Mouse (Mus musculus) stomach, postnatal 0 days (tissue): ENCODE data around the gene Elovl5.

ENCODE experiments used
- CTCF ChIP-seq: IDR thresholded peaks from 2 replicates; pipeline ENCODE4 v1.5.1; 2016; ENCODE audit warnings: antibody characterized with exemption, low read depth, mild to moderate bottlenecking, moderate library complexity
- EP300 ChIP-seq: optimal IDR thresholded peaks from 2 replicates; pipeline ENCODE3; 2016; ENCODE audit warnings: antibody characterized with exemption

- TF ChIP-seq CTCF, result no peak
- TF ChIP-seq EP300, result no peak
Measured at GRCm38 (mm10) chr9:77912246-77912645, 4.9 kb upstream of the Elovl5 start.
